Mouse (Mus musculus): ENCODE data around the gene Selenof.
"Not testable (repeated sequence)": the region's sequence is repeated elsewhere in the genome, so short reads cannot be mapped to it uniquely, and the experiment has no call there.

Gene Selenof

GRCm38 (mm10) chr3:144602819-144603218 is 32.7 kb downstream of the Selenof start:
- DNase-seq (ENCODE audit: low spot score in 2 of 2), result no peak

- no peak for DNase-seq (ENCODE audit: low spot score in 2 of 2)
Measured at GRCm38 (mm10) chr3:144603558-144603957, 33.5 kb downstream of the Selenof start.

GRCm38 (mm10) chr3:144604205-144604604 is 34.1 kb downstream of the Selenof start:
- no peak for DNase-seq (ENCODE audit: low spot score in 2 of 2)

- DNase-seq (ENCODE audit: low spot score in 2 of 2), result not testable (repeated sequence)
Measured at GRCm38 (mm10) chr3:144605811-144606210, 35.7 kb downstream of the Selenof start.

- no peak for DNase-seq (ENCODE audit: low spot score in 2 of 2)
Measured at GRCm38 (mm10) chr3:144606449-144606848, 36.3 kb downstream of the Selenof start.

- DNase-seq (ENCODE audit: low spot score in 2 of 2), result no peak
Measured at GRCm38 (mm10) chr3:144608090-144608489, 38.0 kb downstream of the Selenof start.

- no peak for DNase-seq (ENCODE audit: low spot score in 2 of 2)
Measured at GRCm38 (mm10) chr3:144610759-144611158, 40.7 kb downstream of the Selenof start.

- DNase-seq (ENCODE audit: low spot score in 2 of 2), result no peak
Measured at GRCm38 (mm10) chr3:144611626-144612271, 41.6 kb downstream of the Selenof start.

- no peak for DNase-seq (ENCODE audit: low spot score in 2 of 2)
Measured at GRCm38 (mm10) chr3:144612382-144612781, 42.3 kb downstream of the Selenof start.

GRCm38 (mm10) chr3:144614277-144614676 is 44.2 kb downstream of the Selenof start:
- DNase-seq (ENCODE audit: low spot score in 2 of 2), result no peak

GRCm38 (mm10) chr3:144614698-144615097 is 44.6 kb downstream of the Selenof start:
- DNase-seq (ENCODE audit: low spot score in 2 of 2), result no peak

- no peak for DNase-seq (ENCODE audit: low spot score in 2 of 2)
Measured at GRCm38 (mm10) chr3:144615459-144615858, 45.4 kb downstream of the Selenof start.

GRCm38 (mm10) chr3:144616654-144617425 is 46.7 kb downstream of the Selenof start:
- peak; percentile 49 to 56 for DNase-seq (ENCODE audit: low spot score in 2 of 2)

- peak; percentile 51 to 71 for DNase-seq (ENCODE audit: low spot score in 2 of 2)
Measured at GRCm38 (mm10) chr3:144617633-144618180, 47.6 kb downstream of the Selenof start.

- no peak for DNase-seq (ENCODE audit: low spot score in 2 of 2)
Measured at GRCm38 (mm10) chr3:144622930-144623612, 53.0 kb downstream of the Selenof start.

- DNase-seq (ENCODE audit: low spot score in 2 of 2), result no peak
Measured at GRCm38 (mm10) chr3:144625691-144626090, 55.6 kb downstream of the Selenof start.

- peak; percentile 5 to 7 for DNase-seq (ENCODE audit: low spot score in 2 of 2)
Measured at GRCm38 (mm10) chr3:144628005-144628914, 58.2 kb downstream of the Selenof start.

GRCm38 (mm10) chr3:144628915-144629230 is 58.8 kb downstream of the Selenof start:
- DNase-seq (ENCODE audit: low spot score in 2 of 2), result no peak

GRCm38 (mm10) chr3:144635236-144635635 is 65.1 kb downstream of the Selenof start:
- no peak for DNase-seq (ENCODE audit: low spot score in 2 of 2)

GRCm38 (mm10) chr3:144638110-144638509 is 68.0 kb downstream of the Selenof start:
- no peak for DNase-seq (ENCODE audit: low spot score in 2 of 2)

- DNase-seq (ENCODE audit: low spot score in 2 of 2), result no peak
Measured at GRCm38 (mm10) chr3:144639387-144639786, 69.3 kb downstream of the Selenof start.
